Mouse (Mus musculus): ENCODE measurements around the gene Sh2d1a. TPM values are rescaled to one million over a fixed set of nuclear protein-coding genes. Genes with fewer than 3 reads are reported as not detected.

The Sh2d1a gene
- polyA plus RNA-seq (2012; rRNA removed), result not detected in 2 replicates

DNA sequence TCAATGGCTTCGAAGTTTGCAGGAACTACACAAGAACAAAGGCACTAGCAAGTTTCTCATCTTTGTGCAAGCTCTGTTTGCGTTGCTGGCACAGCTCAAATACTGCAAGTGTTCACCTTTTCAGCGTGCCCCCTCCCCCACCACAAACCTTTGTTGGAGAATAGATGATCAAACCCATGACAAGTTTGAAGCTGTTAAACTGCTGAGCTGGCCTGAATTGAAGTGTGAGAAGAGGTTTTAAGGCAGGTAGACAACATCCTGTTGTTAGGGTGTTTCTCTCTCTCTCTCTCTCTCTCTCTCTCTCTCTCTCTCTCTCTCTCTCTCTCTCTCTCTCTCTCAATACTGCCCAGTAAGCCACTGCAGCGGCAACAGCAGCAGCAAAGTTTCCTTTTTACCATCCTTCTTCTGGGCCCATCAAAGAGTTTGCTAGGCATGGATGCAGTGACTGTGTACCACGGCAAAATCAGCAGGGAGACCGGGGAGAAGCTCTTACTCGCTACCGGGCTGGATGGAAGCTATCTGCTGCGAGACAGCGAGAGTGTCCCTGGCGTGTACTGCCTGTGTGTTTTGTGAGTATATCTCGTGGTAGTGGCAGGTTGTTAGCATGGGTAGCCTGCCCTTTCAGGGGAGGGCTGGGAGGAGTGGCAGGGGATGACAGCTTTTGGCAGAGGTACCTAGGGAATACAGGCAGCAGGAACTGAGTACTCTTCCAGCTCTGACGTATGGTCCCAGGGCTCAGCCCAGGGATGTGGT is at the start of gene Sh2d1a:
Sh2d1a (plus strand) TSS at position 163 of the 753 bp plus-strand sequence.

DNA sequence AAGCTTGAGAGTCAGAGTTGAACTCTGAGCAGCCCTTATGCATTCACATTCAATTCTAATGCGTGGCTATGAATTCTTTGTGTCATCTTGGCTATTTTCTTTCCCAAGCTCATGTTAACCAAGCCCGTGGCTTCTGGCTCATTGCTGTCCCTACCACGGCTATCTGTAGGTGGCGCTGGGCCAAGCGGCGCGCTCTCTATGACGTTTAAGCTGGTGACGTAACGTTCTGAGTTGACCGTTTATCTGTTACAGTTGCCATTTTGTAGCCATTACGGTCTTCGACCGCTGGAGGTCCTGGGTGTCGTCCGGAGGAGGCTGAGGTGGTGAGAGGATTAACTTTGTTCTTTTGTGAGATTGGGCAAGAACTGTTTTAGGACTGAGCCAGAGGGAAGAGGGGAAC is 12.8 kb upstream of the Sh2d1a start, which contains the start of gene Tex13c2:
Tex13c2 (plus strand) TSS at position 246 of the 400 bp plus-strand sequence.

Other genes with a start within 250 kb of the Sh2d1a start
- gene Tex13c2, start 12.8 kb upstream of the Sh2d1a start, polyA plus RNA-seq (2012; rRNA removed), result not detected in 2 replicates